Mouse (Mus musculus) layer of hippocampus, adult 2 months (tissue): ENCODE results near the gene Atp2c2. TPM values are rescaled to one million over a fixed set of nuclear protein-coding genes. Genes with fewer than 3 reads are reported as not detected.
A peak's percentile ranks its signal among the peaks of the same experiment; 100 is the strongest.

Experiments used
- DNase-seq, 2 experiments: peaks; one replicate each; pipeline ENCODE4 v3.0.0; 2022; ENCODE audit warnings: low spot score in 2 of 2
- H3K27ac ChIP-seq: fragments of 200-600 bp; 2 replicates; pipeline ENCODE4 v1.8.1; 2022
- H3K4me3 ChIP-seq: fragments of 200-600 bp; 2 replicates; pipeline ENCODE4 v1.8.1; 2022; ENCODE audit warnings: mild to moderate bottlenecking
- CTCF ChIP-seq: fragments of 200-600 bp; conservative IDR thresholded peaks from 2 replicates; pipeline ENCODE4 v1.8.1; 2022; ENCODE audit warnings: antibody characterized with exemption, mild to moderate bottlenecking, moderate library complexity
- total RNA-seq, 2 experiments: library from RNA; stranded (reverse); gene quantifications; 2 replicates each; pipeline ENCODE4 v1.2.3; 2021

The Atp2c2 gene
- total RNA-seq, 2 experiments from 2014 or later: 1.7 to 1.9 TPM

GRCm38 (mm10) chr8:119765311-119765710, 65.5 kb downstream of the Atp2c2 start:
- no peak overlapping the region for H3K4me3 ChIP-seq
- no peak overlapping the region for H3K27ac ChIP-seq
- DNase-seq: no peak

GRCm38 (mm10) chr8:119765761-119766444, 66.1 kb downstream of the Atp2c2 start:
- no peak for TF ChIP-seq CTCF
- no peak for DNase-seq
- Histone ChIP-seq H3K27ac (no peak overlapping the region), H3K4me3 (no peak overlapping the region)

More at GRCm38 (mm10) chr8:119765311-119765710, 65.5 kb downstream of the Atp2c2 start:
- TF ChIP-seq CTCF: no peak

GRCm38 (mm10) chr8:119776668-119777245, 76.9 kb downstream of the Atp2c2 start:
- H3K27ac ChIP-seq: no peak overlapping the region
- DNase-seq: no peak
- no peak for TF ChIP-seq CTCF
- no peak overlapping the region for H3K4me3 ChIP-seq

GRCm38 (mm10) chr8:119777765-119778164, 78.0 kb downstream of the Atp2c2 start:
- peak in 1 of 2 experiments; percentile 25 for DNase-seq
- peak; percentile 20 for TF ChIP-seq CTCF
- Histone ChIP-seq H3K27ac (peak overlapping the region; percentile 96), H3K4me3 (peak overlapping the region; percentile 60)

- Histone ChIP-seq H3K4me3 (peak within 1 kb of the TSS; percentile 60), H3K27ac (peak within 1 kb of the TSS; percentile 96)
- no peak for TF ChIP-seq CTCF
- DNase-seq: peak; percentile 98 to 99
These were observed 78.5 kb downstream of the Atp2c2 start, which contains the start of gene Tldc1 for GRCm38 (mm10) chr8:119778263-119778662. Gene Tldc1 (minus strand): TSS chr8:119778416.

GRCm38 (mm10) chr8:119779013-119779737, 79.4 kb downstream of the Atp2c2 start:
- peak overlapping the region; percentile 96 for H3K27ac ChIP-seq
- peak; percentile 83 to 88 for DNase-seq

GRCm38 (mm10) chr8:119780402-119781049, 80.7 kb downstream of the Atp2c2 start:
- TF ChIP-seq CTCF: no peak
- Histone ChIP-seq H3K4me3 (no peak overlapping the region), H3K27ac (no peak overlapping the region)
- no peak for DNase-seq

More at GRCm38 (mm10) chr8:119779013-119779737, 79.4 kb downstream of the Atp2c2 start:
- peak overlapping the region; percentile 60; the same call in 1 of the 2 replicates for H3K4me3 ChIP-seq
- TF ChIP-seq CTCF: peak; percentile 92

GRCm38 (mm10) chr8:119781086-119781840, 81.5 kb downstream of the Atp2c2 start:
- no peak overlapping the region for H3K4me3 ChIP-seq
- DNase-seq: no peak
- no peak overlapping the region for H3K27ac ChIP-seq
- no peak for TF ChIP-seq CTCF

- TF ChIP-seq CTCF: peak; percentile 98
- DNase-seq: peak; percentile 81 to 84
These were observed 82.9 kb downstream of the Atp2c2 start for GRCm38 (mm10) chr8:119782715-119783114.

GRCm38 (mm10) chr8:119783579-119783978, 83.8 kb downstream of the Atp2c2 start:
- Histone ChIP-seq H3K27ac (no peak overlapping the region), H3K4me3 (no peak overlapping the region)
- no peak for DNase-seq
- no peak for TF ChIP-seq CTCF

More at GRCm38 (mm10) chr8:119782715-119783114, 82.9 kb downstream of the Atp2c2 start:
- H3K27ac ChIP-seq: no peak overlapping the region
- no peak overlapping the region for H3K4me3 ChIP-seq

- no peak overlapping the region for H3K4me3 ChIP-seq
- H3K27ac ChIP-seq: no peak overlapping the region
- TF ChIP-seq CTCF: no peak
- DNase-seq: no peak
These were observed 84.3 kb downstream of the Atp2c2 start for GRCm38 (mm10) chr8:119784141-119784574.

GRCm38 (mm10) chr8:119784676-119785075, 84.9 kb downstream of the Atp2c2 start:
- TF ChIP-seq CTCF: no peak
- no peak for DNase-seq
- Histone ChIP-seq H3K27ac (no peak overlapping the region), H3K4me3 (no peak overlapping the region)
